Mouse (Mus musculus) heart, embryonic 15.5 days (tissue): ENCODE measurements around the gene Prtn3. TPM values are rescaled to one million over a fixed set of nuclear protein-coding genes. Genes with fewer than 3 reads are reported as not detected.
A peak's percentile ranks its signal among the peaks of the same experiment; 100 is the strongest.

Source experiments
- ATAC-seq: fragments of 200-750 bp; cut with Nextera tagmentation; replicated peaks from 2 replicates; pipeline ENCODE4 v1.8.0; 2017; ENCODE audit warnings: low read depth, moderate TSS enrichment; ENCODE audit not compliant: insufficient number of reproducible peaks, insufficient read depth, low FRiP score
- H3K27ac ChIP-seq: fragments of 300-500 bp; sonication (generic); 2 replicates; pipeline ENCODE4 v1.5.1; 2015; ENCODE audit warnings: mild to moderate bottlenecking, inconsistent platforms
- H3K27me3 ChIP-seq: fragments of 300-500 bp; sonication (generic); 2 replicates; pipeline ENCODE4 v1.6.1; 2015; ENCODE audit warnings: inconsistent platforms
- H3K36me3 ChIP-seq: fragments of 300-500 bp; sonication (generic); 2 replicates; pipeline ENCODE4 v1.6.1; 2015; ENCODE audit warnings: mild to moderate bottlenecking, inconsistent platforms
- H3K4me1 ChIP-seq: fragments of 300-500 bp; sonication (generic); replicated peaks from 2 replicates; pipeline ENCODE4 v1.6.1; 2015; ENCODE audit warnings: inconsistent platforms
- H3K4me2 ChIP-seq: fragments of 300-500 bp; sonication (generic); 2 replicates; pipeline ENCODE4 v1.6.1; 2015; ENCODE audit warnings: inconsistent platforms, mild to moderate bottlenecking, moderate library complexity
- H3K4me3 ChIP-seq: fragments of 300-500 bp; sonication (generic); 2 replicates; pipeline ENCODE4 v1.5.1; 2015; ENCODE audit warnings: mild to moderate bottlenecking, inconsistent platforms
- H3K9ac ChIP-seq: fragments of 300-500 bp; sonication (generic); 2 replicates; pipeline ENCODE4 v1.6.1; 2015; ENCODE audit warnings: mild to moderate bottlenecking, inconsistent platforms
- H3K9me3 ChIP-seq: fragments of 300-500 bp; sonication (generic); replicated peaks from 2 replicates; pipeline ENCODE4 v1.6.1; 2016; ENCODE audit warnings: inconsistent platforms
- WGBS: fragments of 180-500 bp; shearing (Covaris S2); methylation state at CpG from one replicate; pipeline ENCODE4 v1.1.7; 2015; ENCODE audit warnings: mixed read lengths; 5-methylcytosine and 5-hydroxymethylcytosine counted together
- polyA plus RNA-seq: library from polyadenylated mRNA; unstranded; fragments of >200 nt; fragmentation: Nextera tagmentation; extraction: Ambion mirVana; gene quantifications from 2 replicates; pipeline ENCODE4 v1.2.1, GENCODE M21; 2015

Prtn3 gene
- 1.1 and 3.0 TPM in 2 replicates for polyA plus RNA-seq

DNA sequence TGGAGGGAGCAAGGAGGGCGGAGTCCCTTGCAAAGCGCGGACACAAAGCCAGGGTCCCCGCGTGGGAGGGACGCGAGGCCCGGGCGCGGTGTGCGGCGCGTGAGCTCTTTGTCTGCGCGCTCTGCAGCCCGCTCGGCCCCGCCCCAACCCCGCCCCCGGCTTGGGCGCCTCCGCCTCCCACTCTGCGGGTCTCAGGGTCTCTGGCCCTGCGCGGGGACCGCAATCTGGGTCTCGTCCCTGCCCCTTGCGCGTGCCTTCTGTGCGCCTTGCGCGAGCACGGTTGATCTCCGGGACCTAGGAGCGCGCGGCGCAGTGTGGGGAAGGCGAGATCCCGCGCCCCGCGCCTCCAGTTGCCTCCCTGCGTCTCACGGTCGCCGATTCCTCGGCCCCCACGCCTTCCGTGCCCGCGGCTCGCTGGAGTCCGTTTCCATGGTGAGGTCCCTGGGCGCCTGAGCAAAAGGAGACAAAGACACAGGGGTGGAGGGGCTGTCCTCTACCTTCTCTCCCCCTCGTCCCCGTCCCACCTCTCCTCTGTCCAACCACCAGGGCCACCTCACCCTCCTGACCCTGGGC is at the start of gene Prtn3, which contains the start of gene Plppr3:
Prtn3 (plus strand) TSS at position 187 of the 573 bp plus-strand sequence.
Plppr3 (minus strand) TSS at position 345 of the 573 bp plus-strand sequence.
- Histone ChIP-seq H3K36me3 (no peaks in the 10 kb centered on the region; the same call in 1 of the 2 replicates), H3K4me1 (peaks cover 19% of the 10 kb centered on the region), H3K27ac (no peak within 1 kb of the TSS), H3K4me2 (peak within 1 kb of the TSS; percentile 96), H3K9me3 (no peaks in the 10 kb centered on the region), H3K27me3 (0 out of 2 replicates have a peak, but pooled peaks cover 4% of the 10 kb centered on the region), H3K9ac (peak within 1 kb of the TSS; percentile 76), H3K4me3 (peak within 1 kb of the TSS; percentile 66)
- 3% methylated on average over 29 of the region's 57 CpGs for WGBS
- ATAC-seq: peak; percentile 78

DNA sequence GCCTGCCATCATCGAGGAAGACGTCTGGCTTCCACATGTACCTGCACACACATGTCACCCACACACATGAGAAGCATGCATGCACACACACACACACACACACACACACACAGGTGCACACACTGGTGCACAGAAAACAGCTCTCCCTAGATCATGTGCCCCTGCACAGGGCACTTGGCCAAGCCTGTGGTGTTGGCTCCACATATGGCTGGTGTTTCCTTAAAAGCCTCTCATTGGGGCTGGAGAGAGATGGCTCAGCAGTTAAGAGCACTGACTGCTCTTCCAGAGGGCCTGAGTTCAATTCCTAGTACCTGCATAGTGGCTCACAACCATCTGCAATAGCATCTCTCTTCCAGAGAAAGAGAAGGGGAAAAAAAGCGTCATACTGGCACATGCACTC is 42.7 kb upstream of the Prtn3 start:
- Histone ChIP-seq H3K27me3 (no peaks in the 10 kb centered on the region), H3K27ac (no peak overlapping the region), H3K9me3 (no peaks in the 10 kb centered on the region), H3K4me3 (no peak overlapping the region), H3K9ac (no peak overlapping the region), H3K36me3 (no peaks in the 10 kb centered on the region), H3K4me1 (peaks cover 3% of the 10 kb centered on the region; the same call in 1 of the 2 replicates), H3K4me2 (no peak overlapping the region)
- no peak for ATAC-seq
- 79% methylated on average over 3 of the region's 3 CpGs for WGBS

DNA sequence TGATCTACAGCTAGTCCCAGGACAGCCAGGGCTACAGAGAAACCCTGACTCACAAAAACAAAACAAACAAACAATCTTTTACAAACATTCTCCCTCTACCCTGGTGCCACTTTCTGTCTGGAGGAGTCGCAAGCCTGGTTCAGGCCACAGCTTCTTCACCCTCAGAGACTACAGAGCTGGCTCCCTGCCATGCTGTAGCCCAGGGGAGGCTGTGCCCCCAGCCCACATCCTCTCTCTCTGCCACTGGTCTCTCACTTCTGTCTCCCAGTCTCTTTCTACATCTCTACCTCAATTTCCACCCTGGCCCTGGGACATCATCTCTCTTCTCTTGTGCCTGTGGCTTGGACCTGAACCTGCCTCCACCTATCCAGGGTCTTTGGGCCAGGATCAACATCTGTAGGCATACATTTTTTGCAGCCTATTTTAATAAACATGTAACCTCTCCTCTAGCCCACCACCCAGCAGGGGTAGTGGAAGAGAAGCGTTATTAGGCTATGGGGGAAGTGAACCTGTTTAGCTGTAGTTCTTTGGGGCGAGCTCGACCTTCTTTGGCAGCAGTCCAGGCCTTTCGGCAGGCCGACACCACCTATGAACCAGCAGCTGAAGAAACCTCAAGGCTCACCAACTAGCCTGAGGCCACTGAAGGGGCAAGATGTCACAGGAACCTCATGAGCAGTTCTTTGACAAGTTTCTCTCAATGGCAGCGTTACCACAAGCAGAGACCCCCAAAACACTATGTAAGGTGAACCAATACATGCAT is 42.1 kb upstream of the Prtn3 start:
- Histone ChIP-seq H3K4me3 (no peak overlapping the region), H3K27ac (no peak overlapping the region), H3K27me3 (no peaks in the 10 kb centered on the region), H3K9me3 (no peaks in the 10 kb centered on the region), H3K4me1 (peaks cover 3% of the 10 kb centered on the region; the same call in 1 of the 2 replicates), H3K4me2 (no peak overlapping the region), H3K9ac (no peak overlapping the region), H3K36me3 (no peaks in the 10 kb centered on the region)
- no peak for ATAC-seq
- 62% methylated on average over 7 of the region's 7 CpGs for WGBS

- Histone ChIP-seq H3K27ac (no peak overlapping the region), H3K4me2 (no peak overlapping the region), H3K9me3 (no peaks in the 10 kb centered on the region), H3K4me1 (peaks cover 3% of the 10 kb centered on the region; the same call in 1 of the 2 replicates), H3K4me3 (no peak overlapping the region), H3K9ac (no peak overlapping the region), H3K36me3 (no peaks in the 10 kb centered on the region), H3K27me3 (no peaks in the 10 kb centered on the region)
- 75% methylated on average over 9 of the region's 9 CpGs for WGBS
- ATAC-seq: no peak
Observed at GRCm38 (mm10) chr10:79832786-79833181, 41.5 kb upstream of the Prtn3 start.

- Histone ChIP-seq H3K9me3 (no peaks in the 10 kb centered on the region), H3K4me1 (peaks cover 3% of the 10 kb centered on the region; the same call in 1 of the 2 replicates), H3K4me3 (no peak overlapping the region), H3K27me3 (no peaks in the 10 kb centered on the region), H3K27ac (no peak overlapping the region), H3K4me2 (0 out of 2 replicates have a peak overlapping the region, but pooled peaks have one; percentile 29), H3K9ac (no peak overlapping the region), H3K36me3 (no peaks in the 10 kb centered on the region)
- peak; percentile 36; the same call in 1 of the 2 replicates for ATAC-seq
- WGBS: 14% methylated on average over 9 of the region's 9 CpGs
Observed at GRCm38 (mm10) chr10:79834769-79835398, 39.4 kb upstream of the Prtn3 start.

DNA sequence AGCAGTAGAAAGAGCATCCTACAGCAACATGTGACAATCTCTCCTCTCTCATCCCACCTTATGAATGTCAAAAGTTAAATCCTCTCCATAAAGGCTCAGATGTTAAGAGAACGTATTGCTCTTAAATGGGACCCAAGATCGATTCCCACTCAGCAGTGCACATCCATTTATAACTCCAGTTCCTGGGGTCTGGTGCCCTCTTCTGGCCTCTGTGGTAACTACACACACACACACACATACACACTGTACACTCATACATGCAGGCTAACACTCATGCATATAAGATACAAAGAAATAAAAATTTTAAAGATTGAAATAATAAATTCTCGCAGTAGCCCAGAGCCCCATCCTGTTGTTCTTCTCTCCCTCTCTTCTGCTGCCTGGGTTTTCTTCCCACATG is 37.4 kb upstream of the Prtn3 start:
- Histone ChIP-seq H3K4me2 (no peak overlapping the region), H3K27me3 (no peaks in the 10 kb centered on the region), H3K9me3 (no peaks in the 10 kb centered on the region), H3K9ac (no peak overlapping the region), H3K27ac (no peak overlapping the region), H3K4me1 (peaks cover 15% of the 10 kb centered on the region), H3K36me3 (no peaks in the 10 kb centered on the region), H3K4me3 (no peak overlapping the region)
- no peak for ATAC-seq
- WGBS: 94% methylated on average over 3 of the region's 3 CpGs

- no peak overlapping the region for H3K4me2 ChIP-seq
- WGBS: 44% methylated on average over 2 of the region's 2 CpGs
- H3K27ac ChIP-seq: no peak overlapping the region
- H3K4me3 ChIP-seq: no peak overlapping the region
- peaks cover 27% of the 10 kb centered on the region for H3K4me1 ChIP-seq
- H3K27me3 ChIP-seq: no peaks in the 10 kb centered on the region
- ATAC-seq: no peak
- H3K9ac ChIP-seq: no peak overlapping the region
- no peaks in the 10 kb centered on the region for H3K9me3 ChIP-seq
- H3K36me3 ChIP-seq: no peaks in the 10 kb centered on the region
Observed at GRCm38 (mm10) chr10:79838151-79838550, 36.1 kb upstream of the Prtn3 start.

DNA sequence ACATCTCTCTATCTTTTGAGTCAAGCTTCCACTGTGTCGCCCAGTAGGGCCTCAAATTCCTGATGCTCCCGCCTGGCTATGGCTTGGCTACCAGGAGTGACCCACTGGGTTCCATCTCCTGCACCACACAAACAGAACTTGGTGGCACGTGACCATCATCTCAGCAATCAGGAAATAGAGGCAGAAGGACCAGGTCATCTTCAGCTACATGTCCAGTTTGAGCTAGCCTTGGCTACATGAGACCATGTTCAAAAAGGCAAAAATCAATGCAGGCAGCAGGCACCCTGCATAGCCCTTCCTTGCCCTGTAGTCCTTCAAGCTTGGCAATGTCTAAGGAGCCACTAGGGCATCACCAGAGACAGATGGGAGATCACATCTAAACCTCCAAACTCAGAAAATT is 34.2 kb upstream of the Prtn3 start:
- Histone ChIP-seq H3K9me3 (no peaks in the 10 kb centered on the region), H3K4me1 (peaks cover 33% of the 10 kb centered on the region), H3K4me2 (peak overlapping the region; percentile 84), H3K27ac (peak overlapping the region; percentile 94), H3K4me3 (no peak overlapping the region), H3K27me3 (no peaks in the 10 kb centered on the region), H3K36me3 (no peaks in the 10 kb centered on the region), H3K9ac (no peak overlapping the region)
- no peak for ATAC-seq
- 87% methylated on average over 3 of the region's 3 CpGs for WGBS

DNA sequence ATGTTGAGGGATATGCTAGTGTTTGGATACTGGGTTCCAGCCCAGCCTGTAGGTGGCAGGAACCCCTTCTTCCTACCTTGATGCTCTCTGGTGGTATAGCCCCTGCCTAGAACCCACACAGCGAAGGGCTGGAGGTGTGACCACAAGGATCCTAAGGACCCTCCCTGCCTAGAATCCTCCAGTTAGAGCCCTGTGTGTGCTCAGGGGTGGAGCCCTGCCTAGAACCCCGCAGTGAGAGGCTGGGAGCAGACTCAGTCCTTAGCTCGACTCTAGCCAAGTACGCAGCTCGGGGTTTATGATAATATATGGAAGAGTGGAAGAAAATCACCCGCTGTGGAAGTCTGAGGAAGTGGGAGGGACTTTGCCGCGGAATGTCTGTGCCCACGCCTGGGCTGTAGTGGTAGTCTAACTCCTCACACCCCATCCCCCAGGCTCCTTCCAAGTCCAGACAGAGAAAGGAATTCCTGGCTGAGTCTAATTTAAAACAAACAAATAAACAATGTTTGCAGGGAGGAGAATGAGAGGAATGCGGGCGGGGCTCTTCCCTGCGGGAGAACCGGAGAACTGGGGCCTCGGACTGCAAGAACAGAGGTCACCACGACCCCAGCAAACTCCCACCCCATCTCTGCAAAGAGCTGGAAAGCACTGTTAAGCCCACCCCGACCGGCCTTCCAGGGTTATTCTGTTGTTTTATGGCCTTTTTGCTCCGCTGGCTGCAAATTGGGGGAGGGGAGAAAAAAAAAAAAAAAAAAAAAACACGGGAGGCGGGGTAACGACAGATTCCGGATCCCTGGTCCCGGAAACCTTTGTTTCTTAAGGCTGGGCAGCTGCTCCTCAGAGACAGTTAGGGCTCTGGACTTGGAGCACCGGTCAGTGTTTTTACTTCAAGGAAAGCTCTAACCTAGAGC is 33.4 kb upstream of the Prtn3 start:
- peak overlapping the region; percentile 84 for H3K4me2 ChIP-seq

GRCm38 (mm10) chr10:79842322-79842721 is 32.0 kb upstream of the Prtn3 start:
- Histone ChIP-seq H3K9ac (no peak overlapping the region), H3K27me3 (no peaks in the 10 kb centered on the region), H3K4me1 (peaks cover 32% of the 10 kb centered on the region), H3K9me3 (no peaks in the 10 kb centered on the region), H3K4me3 (no peak overlapping the region), H3K4me2 (no peak overlapping the region), H3K36me3 (no peaks in the 10 kb centered on the region), H3K27ac (no peak overlapping the region)
- no peak for ATAC-seq
- WGBS: 66% methylated on average over 3 of the region's 3 CpGs

More for the DNA sequence above, 33.4 kb upstream of the Prtn3 start:
- under 1% methylated on average over 24 of the region's 24 CpGs for WGBS
- Histone ChIP-seq H3K9me3 (no peaks in the 10 kb centered on the region), H3K36me3 (no peaks in the 10 kb centered on the region), H3K4me1 (peaks cover 32% of the 10 kb centered on the region), H3K27ac (peak overlapping the region; percentile 94), H3K4me3 (peak overlapping the region; percentile 54), H3K27me3 (no peaks in the 10 kb centered on the region), H3K9ac (peak overlapping the region; percentile 57)
- ATAC-seq: peak; percentile 90
